Mouse (Mus musculus) spleen, postnatal 0 days (tissue): ENCODE data around the gene Srsf6. TPM values are rescaled to one million over a fixed set of nuclear protein-coding genes. Genes with fewer than 3 reads are reported as not detected.

Source experiments
- polyA plus RNA-seq: library from polyadenylated mRNA; unstranded; fragments of >200 nt; fragmentation: Nextera tagmentation; extraction: Ambion mirVana; gene quantifications from 2 replicates; pipeline ENCODE4 v1.2.1, GENCODE M21; 2015

Gene Srsf6
- polyA plus RNA-seq, result 100 and 102 TPM in 2 replicates

DNA sequence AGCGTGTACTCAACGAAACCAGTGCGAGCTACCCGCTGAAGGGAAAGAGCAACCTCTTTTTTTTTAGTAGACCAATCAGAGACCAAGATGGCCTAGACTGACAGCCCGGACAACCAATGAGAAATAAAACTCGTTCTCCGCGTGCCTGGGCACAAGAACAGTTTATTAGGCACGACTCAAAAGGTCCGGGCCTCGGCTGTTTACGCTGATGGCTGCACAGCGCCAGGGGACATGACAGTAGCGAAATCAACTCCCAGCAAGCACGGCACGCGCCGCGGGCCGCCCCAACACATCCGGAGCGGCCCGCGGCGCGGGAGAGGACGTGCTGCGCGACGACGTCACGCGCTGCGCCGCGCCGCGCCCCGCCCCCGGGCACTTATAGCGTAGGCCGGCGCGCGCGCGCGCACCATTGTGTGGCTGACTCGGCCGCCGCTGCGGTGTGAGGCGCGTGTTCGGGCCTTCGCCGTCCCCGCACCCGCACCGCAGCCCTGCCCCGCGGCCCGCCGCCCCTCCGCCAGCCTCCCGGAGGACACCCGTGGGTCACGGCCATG lies at the start of gene Srsf6:
TSS of gene Srsf6 (plus strand) at position 406 of the 551 bp plus-strand sequence.

GRCm38 (mm10) chr2:162943148-162943846 lies 12.0 kb downstream of the Srsf6 start, which contains the start of gene L3mbtl1:
Gene L3mbtl1 (plus strand): TSS chr2:162943472.

Other genes with a start within 250 kb of the Srsf6 start
- gene L3mbtl1, start 11.9 kb downstream of the Srsf6 start, polyA plus RNA-seq, result 0.07 TPM in 2 replicates
- gene Sgk2, start 55.8 kb downstream of the Srsf6 start, polyA plus RNA-seq, result 0.12 TPM in 1 of 2 replicates, not detected in the other
- 28.1 and 30.8 TPM in 2 replicates for gene Ift52, start 85.8 kb downstream of the Srsf6 start, polyA plus RNA-seq
- 44.8 and 52.3 TPM in 2 replicates for gene Mybl2, start 123.2 kb downstream of the Srsf6 start, polyA plus RNA-seq
- 0.22 TPM in 1 of 2 replicates, not detected in the other for gene Gtsf1l, start 156.3 kb downstream of the Srsf6 start, polyA plus RNA-seq